Mouse (Mus musculus) ES-Bruce4 (cell line): ENCODE data around the gene Retreg1. TPM values are rescaled to one million over a fixed set of nuclear protein-coding genes. Genes with fewer than 3 reads are reported as not detected.

ENCODE experiments used
- H3K27ac ChIP-seq: 2 replicates; pipeline ENCODE4 v1.5.1; 2012; ENCODE audit warnings: low read length, inconsistent platforms; ENCODE audit not compliant: insufficient read depth
- H3K27me3 ChIP-seq: 2 replicates; pipeline ENCODE4 v1.6.1; 2012; ENCODE audit warnings: mild to moderate bottlenecking, low read length, inconsistent platforms; ENCODE audit not compliant: control insufficient read depth, poor library complexity, insufficient read depth, severe bottlenecking
- H3K36me3 ChIP-seq: 2 replicates; pipeline ENCODE4 v1.6.1; 2012; ENCODE audit warnings: inconsistent platforms, mild to moderate bottlenecking, low read length, moderate library complexity; ENCODE audit not compliant: control insufficient read depth, poor library complexity, insufficient read depth, severe bottlenecking
- H3K4me1 ChIP-seq: one replicate; pipeline ENCODE4 v1.8.1; 2011; ENCODE audit warnings: low read length; ENCODE audit not compliant: control insufficient read depth, insufficient read depth
- H3K4me3 ChIP-seq: 2 replicates; pipeline ENCODE4 v1.5.1; 2011; ENCODE audit warnings: low read depth, mild to moderate bottlenecking, low read length
- H3K9ac ChIP-seq: 2 replicates; pipeline ENCODE4 v1.6.1; 2012; ENCODE audit warnings: low read depth, mild to moderate bottlenecking, inconsistent platforms; ENCODE audit not compliant: poor library complexity, severe bottlenecking
- H3K9me3 ChIP-seq: replicated peaks from 2 replicates; pipeline ENCODE4 v1.6.1; 2012; ENCODE audit warnings: mild to moderate bottlenecking, low read length, inconsistent platforms; ENCODE audit not compliant: control insufficient read depth, poor library complexity, insufficient read depth, severe bottlenecking
- CTCF ChIP-seq: IDR thresholded peaks from one replicate; pipeline ENCODE4 v1.8.1; 2011; ENCODE audit warnings: low read depth, low read length
- EP300 ChIP-seq: IDR thresholded peaks from 2 replicates; pipeline ENCODE4 v1.6.1; 2011; ENCODE audit warnings: low read depth, low read length; ENCODE audit not compliant: insufficient read depth
- POLR2A ChIP-seq: IDR thresholded peaks from one replicate; pipeline ENCODE4 v1.8.1; 2011; ENCODE audit warnings: low read length; ENCODE audit not compliant: insufficient read depth
- polyA plus RNA-seq: library from polyadenylated mRNA; stranded (reverse); fragments of >200 nt; gene quantifications from 2 replicates; pipeline ENCODE4 v1.2.4, GENCODE M21; 2011; ENCODE audit warnings: low read depth; ENCODE audit not compliant: missing spikeins, insufficient read depth, insufficient read length

Gene Retreg1
- polyA plus RNA-seq, 1 experiment = 16.5 TPM

DNA sequence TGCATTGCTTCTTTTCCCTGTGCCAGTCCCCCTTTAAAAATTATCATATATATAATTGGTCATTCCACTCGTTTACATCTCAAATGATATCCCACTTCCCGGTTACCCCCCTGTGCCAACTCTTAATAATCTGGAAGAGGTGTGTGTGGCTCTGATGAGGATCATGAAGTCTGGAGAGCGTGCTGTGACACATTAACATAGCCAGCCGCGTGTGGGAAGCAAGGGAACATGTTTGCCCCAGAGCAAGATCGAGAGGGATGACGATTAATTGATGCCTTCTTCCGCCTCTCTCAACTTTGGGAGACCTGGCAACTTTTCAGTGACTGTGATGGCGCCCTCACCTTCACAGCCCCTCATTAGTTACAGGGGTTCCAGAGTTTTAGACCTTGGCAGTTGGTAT is 106.7 kb downstream of the Retreg1 start:
- Histone ChIP-seq H3K36me3 (no peaks in the 10 kb centered on the region), H3K27ac (no peak overlapping the region), H3K4me1 (no peaks in the 10 kb centered on the region), H3K9ac (no peak overlapping the region), H3K27me3 (no peaks in the 10 kb centered on the region), H3K9me3 (no peaks in the 10 kb centered on the region), H3K4me3 (no peak overlapping the region)
- TF ChIP-seq POLR2A = no peak

DNA sequence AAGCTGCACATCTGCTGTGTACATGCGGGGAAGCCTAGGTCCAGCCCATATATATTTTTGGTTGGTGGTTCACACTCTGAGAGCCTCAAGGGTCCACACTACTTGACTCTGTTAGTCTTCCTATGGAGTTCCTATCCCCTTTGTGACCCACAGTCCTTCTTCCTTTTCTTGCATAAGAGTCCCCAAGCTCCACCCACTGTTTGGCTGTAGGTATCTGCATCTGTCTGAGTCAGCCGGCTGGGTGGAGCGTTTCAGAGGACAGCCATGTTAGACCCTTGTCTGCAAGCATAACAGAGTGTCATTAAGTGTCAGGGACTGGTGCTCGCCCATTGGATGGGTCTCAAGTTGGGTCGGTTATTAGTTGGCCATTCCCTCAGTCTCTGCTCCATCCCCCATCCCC is 107.6 kb downstream of the Retreg1 start:
- no peaks in the 10 kb centered on the region for H3K9me3 ChIP-seq
- H3K27ac ChIP-seq = no peak overlapping the region
- H3K4me1 ChIP-seq = no peaks in the 10 kb centered on the region
- H3K36me3 ChIP-seq = no peaks in the 10 kb centered on the region
- H3K27me3 ChIP-seq = no peaks in the 10 kb centered on the region
- no peak overlapping the region for H3K4me3 ChIP-seq
- TF ChIP-seq EP300 (no peak), CTCF (no peak), POLR2A (no peak)
- H3K9ac ChIP-seq = no peak overlapping the region

DNA sequence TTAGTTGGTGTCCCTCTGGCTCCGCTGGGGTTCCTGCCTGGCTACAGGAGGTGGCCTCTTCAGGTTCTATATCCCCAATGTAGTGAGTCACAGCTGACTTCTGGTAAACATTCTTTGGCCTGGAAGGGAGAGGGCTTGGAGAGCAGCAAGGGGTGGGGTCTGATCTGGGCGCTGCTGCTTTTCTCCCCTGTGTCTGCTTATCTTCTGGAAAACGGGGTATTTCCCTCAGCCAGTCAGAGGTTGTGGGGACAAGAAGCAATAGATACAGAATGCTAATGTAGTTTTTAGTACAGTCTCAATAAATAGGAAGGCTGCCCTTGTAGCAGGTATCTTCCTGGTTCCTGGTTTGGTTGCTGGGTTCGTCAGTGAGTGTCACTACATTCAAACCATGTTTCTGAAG is 108.1 kb downstream of the Retreg1 start:
- TF ChIP-seq POLR2A (no peak), EP300 (no peak), CTCF (no peak)
- H3K4me3 ChIP-seq = no peak overlapping the region
- no peaks in the 10 kb centered on the region for H3K4me1 ChIP-seq
- no peak overlapping the region for H3K9ac ChIP-seq
- H3K27ac ChIP-seq = no peak overlapping the region
- no peaks in the 10 kb centered on the region for H3K27me3 ChIP-seq
- no peaks in the 10 kb centered on the region for H3K9me3 ChIP-seq
- no peaks in the 10 kb centered on the region for H3K36me3 ChIP-seq

DNA sequence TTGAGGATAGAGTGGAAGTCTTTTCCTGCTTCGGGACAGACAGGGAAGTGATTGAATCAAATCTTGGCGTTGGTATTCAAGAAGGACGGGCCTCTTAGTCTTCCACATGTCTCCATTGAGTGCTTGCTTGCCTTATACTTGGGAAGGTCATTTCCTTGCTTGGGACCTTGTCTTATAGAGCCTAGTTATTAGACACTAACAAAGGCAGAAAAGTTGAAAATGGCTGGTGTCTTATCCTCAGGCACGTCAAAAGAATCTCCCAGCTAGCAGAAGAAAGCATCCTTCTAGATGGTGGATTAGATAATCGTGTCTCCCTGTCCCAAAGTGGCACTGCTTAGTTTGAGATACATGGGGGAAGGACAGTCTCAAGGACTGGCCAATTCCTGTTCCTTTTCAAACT is 113.0 kb downstream of the Retreg1 start:
- no peak for TF ChIP-seq CTCF
- H3K36me3 ChIP-seq = no peaks in the 10 kb centered on the region
- no peak overlapping the region for H3K4me3 ChIP-seq
- H3K9me3 ChIP-seq = no peaks in the 10 kb centered on the region
- no peak overlapping the region for H3K9ac ChIP-seq
- H3K27ac ChIP-seq = no peak overlapping the region
- H3K4me1 ChIP-seq = no peaks in the 10 kb centered on the region
- H3K27me3 ChIP-seq = no peaks in the 10 kb centered on the region

DNA sequence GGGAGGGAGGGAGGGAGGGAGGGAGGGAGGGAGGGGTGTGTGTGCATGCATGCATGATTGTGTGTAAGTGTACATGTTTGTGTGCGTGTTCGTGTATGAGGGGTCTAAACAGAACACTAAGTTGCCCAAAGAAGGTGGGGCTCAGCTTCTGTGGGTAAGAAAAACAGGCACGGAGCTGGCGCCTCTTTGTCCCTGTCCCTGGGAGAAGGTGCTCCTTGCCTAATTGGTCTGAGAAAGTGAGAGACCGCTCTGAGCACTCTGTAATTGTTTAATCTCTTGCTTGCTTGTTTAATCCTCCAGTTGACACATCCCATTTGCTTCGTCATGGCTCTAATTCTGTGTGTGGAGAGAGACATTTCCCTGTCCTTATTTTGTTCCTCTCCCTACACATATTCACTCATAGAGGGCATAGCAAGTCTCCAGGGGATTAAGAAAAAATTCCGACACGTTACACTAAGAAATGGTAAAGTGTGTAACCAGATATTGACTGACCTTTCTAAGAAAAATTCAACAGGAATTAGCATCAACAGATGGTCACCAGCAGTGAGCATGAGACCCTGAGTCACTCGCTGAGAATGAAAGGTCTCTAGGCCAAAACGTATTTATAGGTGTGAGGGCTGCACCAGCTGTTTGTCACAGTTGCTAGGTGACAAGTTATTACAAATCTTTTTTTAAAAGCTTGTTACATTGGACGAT is 113.6 kb downstream of the Retreg1 start:
- TF ChIP-seq POLR2A = no peak
- TF ChIP-seq CTCF = no peak
- TF ChIP-seq EP300 = no peak
- Histone ChIP-seq H3K9ac (no peak overlapping the region), H3K36me3 (no peaks in the 10 kb centered on the region), H3K9me3 (no peaks in the 10 kb centered on the region), H3K27me3 (no peaks in the 10 kb centered on the region), H3K27ac (no peak overlapping the region), H3K4me1 (no peaks in the 10 kb centered on the region), H3K4me3 (no peak overlapping the region)

DNA sequence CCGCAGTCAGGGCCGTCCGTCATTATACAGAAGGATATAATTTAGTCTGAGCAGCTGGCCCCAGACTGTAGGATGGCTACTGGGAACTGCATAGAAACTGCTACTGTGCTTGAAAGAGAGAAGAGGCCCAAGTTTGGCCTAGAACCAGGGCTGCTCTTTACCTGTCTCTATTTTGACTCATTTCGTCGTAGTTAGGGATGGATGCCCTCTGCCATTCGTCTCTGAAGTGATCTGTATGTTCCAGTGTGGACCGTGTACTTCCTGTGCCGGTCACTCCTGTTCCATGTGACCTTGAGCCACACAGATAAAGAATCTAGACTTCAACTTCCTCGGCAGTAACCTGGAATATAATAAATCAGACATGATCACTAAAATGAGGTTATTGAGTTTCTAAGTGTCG is 114.7 kb downstream of the Retreg1 start:
- Histone ChIP-seq H3K27ac (no peak overlapping the region), H3K27me3 (no peaks in the 10 kb centered on the region), H3K36me3 (no peaks in the 10 kb centered on the region), H3K4me1 (no peaks in the 10 kb centered on the region), H3K9me3 (no peaks in the 10 kb centered on the region), H3K9ac (no peak overlapping the region), H3K4me3 (no peak overlapping the region)
- no peak for TF ChIP-seq POLR2A
- TF ChIP-seq CTCF = no peak
- TF ChIP-seq EP300 = no peak
